Mouse (Mus musculus) erythroblast, embryonic 14.5 days (primary cell): ENCODE results near the gene C1qtnf1. TPM values are rescaled to one million over a fixed set of nuclear protein-coding genes. Genes with fewer than 3 reads are reported as not detected.

Experiments
- H3K27me3 ChIP-seq: 2 replicates; pipeline ENCODE4 v1.6.1; 2012; ENCODE audit warnings: inconsistent platforms; ENCODE audit not compliant: control insufficient read depth
- H3K36me3 ChIP-seq: 2 replicates; pipeline ENCODE4 v1.6.1; 2012; ENCODE audit warnings: mild to moderate bottlenecking, inconsistent platforms; ENCODE audit not compliant: control insufficient read depth
- H3K4me1 ChIP-seq: 2 replicates; pipeline ENCODE4 v1.6.1; 2012; ENCODE audit warnings: inconsistent platforms; ENCODE audit not compliant: control insufficient read depth
- H3K4me3 ChIP-seq: replicated peaks from 2 replicates; pipeline ENCODE3; 2012; ENCODE audit warnings: moderate library complexity, mild to moderate bottlenecking, inconsistent platforms
- H3K9me3 ChIP-seq: 2 replicates; pipeline ENCODE4 v1.6.1; 2012; ENCODE audit warnings: low read length, inconsistent platforms, mixed read lengths; ENCODE audit not compliant: control insufficient read depth
- GATA1 ChIP-seq: IDR thresholded peaks from 2 replicates; pipeline ENCODE4 v1.6.1; 2012; ENCODE audit warnings: low read length, inconsistent platforms, mixed read lengths
- TAL1 ChIP-seq: IDR thresholded peaks from 3 replicates; pipeline ENCODE4 v1.6.1; 2012; ENCODE audit warnings: low read length, inconsistent platforms, mixed read lengths
- polyA plus RNA-seq: library from polyadenylated mRNA; stranded (reverse); fragments of >175 nt; gene quantifications from 2 replicates; pipeline ENCODE4 v1.2.3, GENCODE M21; 2012

C1qtnf1 gene
- polyA plus RNA-seq, 1 experiment: not detected

DNA sequence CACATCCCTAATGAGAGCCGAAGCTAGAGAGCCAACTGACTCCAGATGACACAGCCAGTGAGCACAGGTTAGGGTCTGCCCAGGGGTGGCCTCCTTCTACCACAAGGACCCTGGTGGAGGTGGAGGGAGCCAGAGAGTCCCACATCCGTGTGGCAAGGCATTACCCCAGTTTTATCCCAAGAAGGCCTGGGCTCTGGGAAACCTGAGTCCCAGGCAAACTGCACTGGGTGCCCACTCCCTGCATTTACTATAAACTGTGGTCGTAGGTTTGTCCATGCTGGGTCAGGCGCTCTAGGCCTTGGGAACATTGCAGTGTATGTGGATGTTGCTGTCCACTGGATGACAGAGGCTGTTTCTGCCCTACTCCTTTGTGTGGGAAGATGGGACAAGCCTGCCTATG, 26.8 kb upstream of the C1qtnf1 start:
- H3K4me1 ChIP-seq: peaks cover 20% of the 10 kb centered on the region
- peak overlapping the region; percentile 21 for H3K4me3 ChIP-seq
- no peaks in the 10 kb centered on the region for H3K27me3 ChIP-seq
- no peaks in the 10 kb centered on the region for H3K9me3 ChIP-seq
- H3K36me3 ChIP-seq: peaks cover 14% of the 10 kb centered on the region
- TF ChIP-seq TAL1 (no peak), GATA1 (no peak)

DNA sequence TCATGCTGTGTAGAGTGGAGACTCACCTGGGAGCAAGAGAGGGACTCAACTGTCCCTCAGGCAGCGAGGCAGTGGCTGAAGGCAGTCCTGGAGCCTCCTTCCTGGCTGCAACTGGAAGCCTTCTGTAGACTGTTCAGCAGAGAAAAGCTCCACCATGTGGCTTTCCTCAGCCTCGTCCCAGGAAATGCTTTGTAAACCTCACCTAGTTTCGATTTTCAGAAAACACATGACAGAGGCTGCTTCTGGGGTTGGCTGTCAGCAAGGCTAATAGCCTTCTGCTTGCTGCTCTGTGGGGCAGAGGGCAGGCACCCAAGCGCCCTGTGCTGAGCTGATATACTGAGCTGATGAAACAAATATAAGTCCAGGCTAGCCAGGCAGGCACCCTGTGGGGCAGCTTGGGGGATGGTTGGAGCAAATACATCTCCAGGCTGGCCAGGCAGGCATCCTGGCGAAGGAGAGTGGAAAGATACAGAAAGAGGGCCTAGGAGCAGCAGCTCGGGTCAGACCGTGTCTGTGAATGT, 26.2 kb upstream of the C1qtnf1 start, which contains the start of gene Lgals3bp:
Gene Lgals3bp, minus strand, starts transcription at position 333 of the 521 bp plus-strand sequence.
- peaks cover 16% of the 10 kb centered on the region for H3K36me3 ChIP-seq

DNA sequence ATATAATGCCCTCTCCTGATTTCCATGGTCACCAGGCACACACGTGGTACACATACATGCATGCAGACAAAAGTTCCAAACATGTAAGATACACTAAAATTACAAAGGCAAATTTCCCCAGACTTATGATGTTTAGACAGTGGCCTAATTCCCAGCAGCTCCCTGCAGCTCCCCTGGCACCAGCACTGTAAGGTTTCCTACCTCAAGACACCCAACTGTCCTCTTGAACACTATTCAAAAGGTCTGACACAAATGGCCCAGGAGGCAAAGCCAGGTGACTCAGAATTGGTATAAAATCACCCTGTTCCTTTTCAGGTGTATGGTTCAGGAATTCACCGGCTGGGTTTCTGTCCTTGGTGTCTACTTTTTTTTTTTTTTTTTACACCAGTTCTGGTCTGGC, 24.8 kb upstream of the C1qtnf1 start:
- no peaks in the 10 kb centered on the region for H3K9me3 ChIP-seq
- TF ChIP-seq TAL1 (no peak), GATA1 (no peak)
- H3K4me1 ChIP-seq: peaks cover 20% of the 10 kb centered on the region
- H3K4me3 ChIP-seq: no peak overlapping the region
- H3K36me3 ChIP-seq: peaks cover 26% of the 10 kb centered on the region
- no peaks in the 10 kb centered on the region for H3K27me3 ChIP-seq

More for the DNA sequence above, 26.2 kb upstream of the C1qtnf1 start, which contains the start of gene Lgals3bp:
- TF ChIP-seq GATA1 (no peak), TAL1 (no peak)
- Histone ChIP-seq H3K4me3 (peak within 1 kb of the TSS; percentile 21), H3K27me3 (no peaks in the 10 kb centered on the region), H3K4me1 (peaks cover 20% of the 10 kb centered on the region), H3K9me3 (no peaks in the 10 kb centered on the region)

DNA sequence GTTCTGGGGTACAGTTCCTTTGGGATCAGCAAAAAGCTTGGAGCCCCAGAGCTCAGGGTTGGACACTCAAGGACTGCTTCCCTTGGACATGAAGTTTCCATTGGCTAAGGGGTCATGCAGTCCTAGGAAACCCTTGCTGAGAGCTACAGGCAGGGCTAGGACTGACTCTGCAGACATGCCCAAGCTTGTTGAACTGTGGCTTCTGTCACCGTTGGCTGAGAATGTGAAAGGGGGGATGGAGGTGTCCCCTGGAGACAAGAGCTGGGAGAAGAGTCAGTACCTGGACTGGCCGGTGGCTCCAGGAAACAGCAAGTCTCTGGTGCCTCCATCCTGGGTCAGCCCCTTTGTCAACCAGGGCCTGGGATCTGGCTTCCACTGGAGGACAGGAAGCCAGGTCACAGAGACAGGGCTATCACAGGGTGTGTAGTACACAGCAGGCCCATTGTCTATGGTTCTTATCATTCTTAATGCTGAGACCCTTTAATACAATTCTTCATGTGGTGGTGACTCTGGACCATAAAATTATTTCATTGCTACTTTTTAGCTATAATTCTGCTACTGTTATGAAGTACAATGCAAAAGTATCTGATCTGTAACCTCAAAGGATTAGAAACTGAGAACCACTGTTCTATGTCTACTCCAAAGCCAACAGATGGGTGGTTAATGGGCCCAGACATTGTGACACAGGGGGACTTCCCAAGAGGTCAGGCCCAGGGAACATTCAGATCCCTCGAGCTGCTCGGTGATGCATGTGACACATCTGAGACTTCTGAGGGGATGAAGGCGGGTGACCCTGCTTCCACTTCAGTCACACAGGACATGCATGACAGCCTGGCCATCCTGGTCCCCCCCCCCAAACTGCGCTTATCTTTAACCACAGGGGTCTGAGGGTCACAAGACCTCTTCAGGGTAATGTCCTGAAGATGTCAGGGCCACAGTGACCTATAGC, 23.8 kb upstream of the C1qtnf1 start:
- Histone ChIP-seq H3K4me3 (no peak overlapping the region), H3K27me3 (no peaks in the 10 kb centered on the region), H3K36me3 (peaks cover 36% of the 10 kb centered on the region), H3K9me3 (no peaks in the 10 kb centered on the region), H3K4me1 (peaks cover 20% of the 10 kb centered on the region)
- no peak for TF ChIP-seq TAL1

DNA sequence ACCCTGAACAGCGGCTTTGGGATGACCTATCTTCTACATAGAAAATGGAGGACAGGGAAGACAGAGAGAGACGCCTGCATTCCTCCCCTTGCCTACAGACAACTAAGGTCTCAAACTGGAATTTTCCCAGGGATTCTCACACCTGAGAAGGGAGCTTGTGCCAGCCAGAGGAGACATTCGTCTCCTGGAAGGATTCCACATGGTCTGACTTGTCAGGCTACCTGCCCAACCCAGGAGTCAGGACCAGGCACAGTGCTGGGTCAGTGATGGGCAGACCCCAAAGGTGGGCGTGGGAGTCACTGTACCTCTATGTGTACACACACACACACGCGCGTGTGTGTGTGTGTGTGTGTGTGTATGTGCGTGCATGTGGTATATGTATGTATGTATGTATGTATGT, 22.7 kb upstream of the C1qtnf1 start:
- Histone ChIP-seq H3K4me1 (peaks cover 10% of the 10 kb centered on the region), H3K36me3 (peaks cover 47% of the 10 kb centered on the region), H3K27me3 (no peaks in the 10 kb centered on the region), H3K9me3 (no peaks in the 10 kb centered on the region), H3K4me3 (no peak overlapping the region)
- TF ChIP-seq TAL1 (no peak), GATA1 (no peak)

DNA sequence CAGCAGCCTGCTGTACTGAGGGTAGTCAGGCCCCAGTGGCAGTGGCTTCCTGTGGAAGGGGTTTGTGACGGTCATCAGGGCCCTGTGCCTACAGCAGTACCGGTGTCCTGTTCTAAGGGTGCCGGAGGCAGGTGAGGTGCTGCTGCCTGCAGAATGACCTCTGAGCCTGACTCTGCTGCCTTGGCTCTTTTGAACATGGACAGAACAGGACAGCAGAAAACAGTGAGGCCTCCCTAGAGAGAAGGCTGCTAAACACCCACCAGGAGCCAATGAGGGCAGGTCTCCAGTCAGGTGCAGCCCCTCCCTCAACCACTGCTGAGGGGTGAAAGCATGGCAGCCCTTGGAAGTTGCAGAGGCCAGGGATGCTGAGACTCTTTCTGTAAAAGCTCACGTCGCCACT, 21.5 kb upstream of the C1qtnf1 start:
- Histone ChIP-seq H3K36me3 (peaks cover 59% of the 10 kb centered on the region), H3K4me1 (no peaks in the 10 kb centered on the region; the same call in 1 of the 2 replicates), H3K27me3 (no peaks in the 10 kb centered on the region), H3K4me3 (no peak overlapping the region), H3K9me3 (no peaks in the 10 kb centered on the region)
- TF ChIP-seq GATA1: no peak
- no peak for TF ChIP-seq TAL1

DNA sequence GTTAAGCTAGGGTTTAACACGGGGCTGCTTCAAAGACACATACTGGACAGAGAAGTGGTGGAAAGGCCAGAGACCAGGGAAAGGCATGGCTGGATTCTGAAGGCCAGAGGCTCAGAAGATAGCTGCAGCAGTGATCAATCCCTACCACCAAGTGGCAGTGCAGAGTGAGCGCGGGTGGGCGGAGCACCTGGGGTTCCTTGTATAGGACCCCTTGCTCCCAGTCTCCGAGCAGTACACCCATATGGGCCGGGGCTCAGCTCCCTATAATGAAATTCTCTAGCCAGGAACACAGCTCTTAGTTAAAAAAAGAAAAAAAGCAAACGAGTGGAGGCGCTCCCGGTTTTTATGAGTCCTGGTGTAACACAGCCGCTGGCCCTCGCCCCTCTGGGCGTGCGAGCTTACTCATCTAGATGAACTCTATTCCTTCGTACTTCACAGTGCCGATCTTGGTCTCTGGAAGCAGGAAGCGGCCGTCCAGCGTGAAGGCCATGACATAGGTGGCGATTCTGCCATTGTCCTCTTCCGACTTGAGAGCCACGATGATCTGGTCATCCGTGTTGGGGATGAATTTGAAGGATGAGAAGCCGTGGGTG, 20.6 kb upstream of the C1qtnf1 start:
- H3K9me3 ChIP-seq: no peaks in the 10 kb centered on the region
- H3K4me3 ChIP-seq: no peak overlapping the region
- TF ChIP-seq TAL1 (no peak), GATA1 (no peak)
- H3K27me3 ChIP-seq: no peaks in the 10 kb centered on the region
- no peaks in the 10 kb centered on the region for H3K4me1 ChIP-seq
- H3K36me3 ChIP-seq: peaks cover 68% of the 10 kb centered on the region

DNA sequence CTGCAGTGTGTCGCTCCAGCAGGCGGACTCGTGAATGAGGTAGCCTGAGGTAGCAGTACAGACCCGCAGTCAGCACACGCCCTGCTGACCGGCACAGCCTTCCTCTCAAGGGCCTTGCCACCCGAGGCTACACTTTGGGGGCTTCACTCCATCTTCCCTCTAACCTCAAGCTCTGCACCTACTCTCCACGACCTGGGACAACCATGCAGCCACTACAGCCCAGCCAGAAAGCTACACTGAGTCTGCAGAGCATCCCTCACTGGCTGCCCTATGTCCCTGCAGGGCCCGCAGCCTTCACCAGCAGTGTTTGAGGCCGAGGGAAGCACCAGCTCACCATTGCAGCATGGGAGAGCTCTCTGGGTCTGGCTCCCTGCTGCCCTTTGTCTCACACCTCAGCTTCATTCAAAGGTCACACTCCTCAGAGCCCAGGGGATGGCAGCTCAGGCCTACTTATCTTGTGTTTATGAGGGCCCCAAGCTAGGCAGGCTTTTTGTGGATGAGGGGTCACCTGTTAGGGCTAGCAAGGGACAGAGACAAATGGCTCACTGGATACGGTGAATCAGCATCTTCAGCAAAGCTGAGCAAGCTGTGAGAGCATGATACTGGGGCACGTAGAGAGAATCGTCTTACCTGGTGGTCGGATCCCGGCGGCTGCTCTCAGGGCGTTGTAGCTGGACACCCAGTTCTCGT, 19.8 kb upstream of the C1qtnf1 start:
- no peaks in the 10 kb centered on the region for H3K9me3 ChIP-seq
- H3K4me3 ChIP-seq: no peak overlapping the region
- no peak for TF ChIP-seq TAL1
- no peak for TF ChIP-seq GATA1
- peaks cover 69% of the 10 kb centered on the region for H3K36me3 ChIP-seq
- H3K4me1 ChIP-seq: no peaks in the 10 kb centered on the region
- H3K27me3 ChIP-seq: no peaks in the 10 kb centered on the region
